Mouse (Mus musculus) forebrain, embryonic 16.5 days (tissue): ENCODE data around the gene Ilkap. TPM values are rescaled to one million over a fixed set of nuclear protein-coding genes. Genes with fewer than 3 reads are reported as not detected.

Experiments
- ATAC-seq: fragments of 200-750 bp; cut with Nextera tagmentation; 2 replicates; pipeline ENCODE4 v1.8.0; 2017; ENCODE audit warnings: mild to moderate bottlenecking, moderate library complexity
- H3K27ac ChIP-seq: fragments of 300-500 bp; sonication (generic); 2 replicates; pipeline ENCODE4 v1.5.1; 2014; ENCODE audit warnings: low read length, control low read depth
- H3K27me3 ChIP-seq: fragments of 300-500 bp; sonication (generic); replicated peaks from 2 replicates; pipeline ENCODE4 v1.6.1; 2014; ENCODE audit warnings: low read length; ENCODE audit not compliant: control insufficient read depth, insufficient read depth
- H3K36me3 ChIP-seq: fragments of 300-500 bp; sonication (generic); 2 replicates; pipeline ENCODE4 v1.6.1; 2014; ENCODE audit not compliant: control insufficient read depth, insufficient read depth
- H3K4me1 ChIP-seq: fragments of 300-500 bp; sonication (generic); replicated peaks from 2 replicates; pipeline ENCODE4 v1.6.1; 2014; ENCODE audit warnings: low read length; ENCODE audit not compliant: control insufficient read depth, insufficient read depth
- H3K4me2 ChIP-seq: fragments of 300-500 bp; sonication (generic); 2 replicates; pipeline ENCODE4 v1.6.1; 2014; ENCODE audit warnings: mild to moderate bottlenecking, low read length, control low read depth
- H3K4me3 ChIP-seq: fragments of 300-500 bp; sonication (generic); replicated peaks from 2 replicates; pipeline ENCODE4 v1.5.1; 2014; ENCODE audit warnings: mild to moderate bottlenecking, low read length, control low read depth
- H3K9ac ChIP-seq: fragments of 300-500 bp; sonication (generic); replicated peaks from 2 replicates; pipeline ENCODE4 v1.6.1; 2014; ENCODE audit warnings: low read depth, low read length, control low read depth
- H3K9me3 ChIP-seq: fragments of 300-500 bp; sonication (generic); 2 replicates; pipeline ENCODE4 v1.6.1; 2016; ENCODE audit warnings: low read length; ENCODE audit not compliant: control insufficient read depth
- WGBS: fragments of 180-500 bp; shearing (Covaris S2); extraction: QIAGEN DNeasy Blood & Tissue Kit; methylation state at CpG from one replicate; pipeline ENCODE4 v1.1.7; 2014; 5-methylcytosine and 5-hydroxymethylcytosine counted together
- polyA plus RNA-seq: library from polyadenylated mRNA; unstranded; fragments of >200 nt; fragmentation: Nextera tagmentation; extraction: Ambion mirVana; gene quantifications from 2 replicates; pipeline ENCODE4 v1.2.1, GENCODE M21; 2015

Gene Ilkap
- polyA plus RNA-seq, 1 experiment from 2014 or later: 163 TPM

DNA sequence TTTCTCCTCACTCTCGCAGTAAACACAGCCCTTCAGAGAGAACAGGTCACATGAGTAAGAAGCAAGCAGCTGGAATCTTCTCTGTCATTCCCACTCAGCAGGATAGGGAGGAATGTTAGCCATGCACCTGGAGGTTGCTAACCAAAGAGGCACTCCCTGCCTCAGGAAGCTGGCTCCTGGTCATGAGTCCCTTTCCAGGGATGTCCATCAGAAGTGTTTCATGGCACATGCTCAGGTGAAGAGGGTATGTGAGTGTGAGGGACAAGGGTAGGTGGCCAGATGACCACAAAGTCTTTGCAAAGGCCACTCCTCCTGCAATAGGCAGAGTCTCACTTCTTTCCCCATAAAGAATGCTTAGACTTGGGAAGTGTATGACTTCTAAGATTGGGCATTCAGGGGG is 19.4 kb upstream of the Ilkap start:
- H3K4me3 ChIP-seq: no peak overlapping the region
- H3K36me3 ChIP-seq: no peaks in the 10 kb centered on the region
- H3K9ac ChIP-seq: no peak overlapping the region
- no peak for ATAC-seq
- H3K27me3 ChIP-seq: no peaks in the 10 kb centered on the region
- H3K9me3 ChIP-seq: no peaks in the 10 kb centered on the region
- no peak overlapping the region for H3K4me2 ChIP-seq
- peaks cover 16% of the 10 kb centered on the region; the same call in 1 of the 2 replicates for H3K4me1 ChIP-seq
- 92% methylated on average over 1 of the region's 1 CpGs for WGBS
- H3K27ac ChIP-seq: no peak overlapping the region

DNA sequence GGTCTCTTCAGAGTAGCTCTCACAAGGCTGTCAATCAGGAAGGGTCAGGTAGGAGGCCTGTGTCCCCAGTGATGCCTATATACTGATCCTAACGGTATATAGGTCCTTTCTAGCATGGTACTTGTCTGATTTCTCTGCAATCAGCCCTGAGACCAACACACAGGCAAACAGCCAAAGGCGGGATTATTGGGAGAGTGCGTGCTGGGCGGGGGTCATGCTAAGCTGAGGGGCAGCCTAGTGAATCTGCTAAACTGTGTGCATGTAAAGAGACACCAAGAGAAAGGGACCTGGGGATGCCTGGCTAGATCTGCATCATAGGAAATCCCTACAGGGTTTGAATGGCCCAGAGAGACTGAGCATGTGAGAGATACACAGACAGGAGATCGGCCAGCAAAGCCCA is 16.7 kb upstream of the Ilkap start:
- H3K4me1 ChIP-seq: peaks cover 31% of the 10 kb centered on the region
- WGBS: 32% methylated on average over 5 of the region's 5 CpGs
- H3K27me3 ChIP-seq: no peaks in the 10 kb centered on the region
- no peaks in the 10 kb centered on the region for H3K36me3 ChIP-seq
- no peak overlapping the region for H3K4me3 ChIP-seq
- H3K27ac ChIP-seq: peak overlapping the region; percentile 96
- no peak overlapping the region for H3K4me2 ChIP-seq
- no peak for ATAC-seq
- H3K9me3 ChIP-seq: no peaks in the 10 kb centered on the region
- no peak overlapping the region for H3K9ac ChIP-seq

DNA sequence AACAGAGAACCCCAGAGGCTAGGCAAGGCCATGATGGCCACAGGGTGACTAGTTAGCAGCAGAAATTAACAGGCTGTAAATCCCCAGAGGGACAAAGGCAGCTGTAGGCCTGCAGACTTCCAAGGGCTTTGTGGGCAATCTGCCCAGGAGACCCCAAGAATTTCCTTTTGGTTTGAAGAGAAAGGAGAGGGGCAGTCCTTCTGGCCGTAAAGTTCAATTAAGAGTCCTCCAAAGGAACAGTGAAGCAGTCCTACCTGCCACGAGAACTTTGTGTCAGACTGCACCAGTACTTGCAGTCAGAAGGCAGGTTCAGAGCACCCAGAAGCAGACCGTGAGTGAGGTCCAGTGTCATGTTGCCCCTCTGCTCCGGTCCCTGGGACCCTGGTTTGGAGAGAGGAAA is 16.3 kb upstream of the Ilkap start:
- H3K4me1 ChIP-seq: peaks cover 31% of the 10 kb centered on the region

DNA sequence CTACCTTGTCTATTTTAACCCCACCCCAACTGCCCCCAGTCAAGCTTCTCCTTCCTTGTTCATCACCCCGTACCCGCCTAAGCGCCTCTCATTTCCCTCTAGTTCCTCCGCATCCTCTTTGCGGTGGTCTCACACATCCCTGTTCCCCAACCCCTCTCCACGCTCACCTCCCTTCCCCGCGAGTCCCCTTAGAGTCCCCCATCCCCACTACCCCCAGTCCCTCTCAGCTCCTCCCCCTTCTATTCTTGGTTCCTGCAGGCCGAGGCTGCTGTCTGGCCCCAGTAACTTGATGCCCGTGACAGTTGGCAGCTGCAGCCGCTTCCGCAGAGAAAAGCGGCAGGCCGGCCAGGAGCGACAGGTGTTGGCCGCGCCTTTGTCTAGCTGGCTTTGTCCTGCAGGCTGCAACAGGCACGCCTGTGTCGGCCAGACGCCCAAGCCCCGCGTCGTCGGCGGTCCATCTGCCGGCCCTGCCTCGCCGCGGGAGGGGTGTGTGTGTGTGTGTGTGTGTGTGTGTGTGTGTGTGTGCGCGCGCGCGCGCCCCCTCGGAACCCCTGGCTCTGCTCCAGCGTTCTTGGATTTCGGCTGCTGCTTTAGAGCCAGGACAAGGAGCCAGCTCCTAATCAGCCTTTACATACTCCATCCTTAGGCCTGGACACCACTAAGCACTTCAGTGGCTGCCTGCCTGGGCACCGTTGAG is 15.4 kb upstream of the Ilkap start, which contains the start of gene Hes6:
Hes6 (minus strand) TSS at position 141 of the 697 bp plus-strand sequence.
- Histone ChIP-seq H3K4me2 (peak within 1 kb of the TSS; percentile 98), H3K27me3 (no peaks in the 10 kb centered on the region), H3K36me3 (no peaks in the 10 kb centered on the region), H3K27ac (peak within 1 kb of the TSS; percentile 96), H3K4me1 (peaks cover 31% of the 10 kb centered on the region), H3K9me3 (no peaks in the 10 kb centered on the region), H3K9ac (peak within 1 kb of the TSS; percentile 92), H3K4me3 (peak within 1 kb of the TSS; percentile 80)
- under 1% methylated on average over 33 of the region's 39 CpGs for WGBS
- peak; percentile 69 for ATAC-seq

More for the DNA sequence above, 16.3 kb upstream of the Ilkap start:
- Histone ChIP-seq H3K4me3 (no peak overlapping the region), H3K27ac (peak overlapping the region; percentile 96), H3K27me3 (no peaks in the 10 kb centered on the region), H3K9ac (0 out of 2 replicates have a peak overlapping the region, but pooled peaks have one; percentile 12), H3K4me2 (no peak overlapping the region), H3K36me3 (no peaks in the 10 kb centered on the region), H3K9me3 (no peaks in the 10 kb centered on the region)
- 18% methylated on average over 4 of the region's 4 CpGs for WGBS
- ATAC-seq: no peak

DNA sequence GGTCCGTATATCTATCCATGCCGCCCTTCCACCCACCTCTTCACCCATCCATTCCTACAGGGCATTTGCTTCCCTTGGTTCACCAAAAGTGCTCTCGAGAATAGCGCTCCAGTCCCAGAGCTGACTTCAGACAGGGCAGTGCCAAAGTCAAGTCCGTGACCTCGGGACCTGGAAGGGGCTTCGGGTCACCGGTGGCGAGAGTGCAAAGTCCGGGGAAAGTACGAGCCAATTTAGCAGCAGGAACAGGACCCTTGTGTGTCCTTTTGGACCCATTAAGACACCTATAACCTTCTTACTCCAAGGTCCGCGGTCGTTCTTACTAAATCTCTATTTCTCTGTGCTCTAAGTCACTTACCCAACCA is 14.9 kb upstream of the Ilkap start:
- H3K36me3 ChIP-seq: no peaks in the 10 kb centered on the region
- 1% methylated on average over 14 of the region's 14 CpGs for WGBS
- no peaks in the 10 kb centered on the region for H3K9me3 ChIP-seq
- peak overlapping the region; percentile 98 for H3K4me2 ChIP-seq
- peaks cover 31% of the 10 kb centered on the region for H3K4me1 ChIP-seq
- H3K27ac ChIP-seq: peak overlapping the region; percentile 96
- H3K9ac ChIP-seq: peak overlapping the region; percentile 92
- H3K27me3 ChIP-seq: no peaks in the 10 kb centered on the region
- ATAC-seq: no peak
- H3K4me3 ChIP-seq: peak overlapping the region; percentile 80

DNA sequence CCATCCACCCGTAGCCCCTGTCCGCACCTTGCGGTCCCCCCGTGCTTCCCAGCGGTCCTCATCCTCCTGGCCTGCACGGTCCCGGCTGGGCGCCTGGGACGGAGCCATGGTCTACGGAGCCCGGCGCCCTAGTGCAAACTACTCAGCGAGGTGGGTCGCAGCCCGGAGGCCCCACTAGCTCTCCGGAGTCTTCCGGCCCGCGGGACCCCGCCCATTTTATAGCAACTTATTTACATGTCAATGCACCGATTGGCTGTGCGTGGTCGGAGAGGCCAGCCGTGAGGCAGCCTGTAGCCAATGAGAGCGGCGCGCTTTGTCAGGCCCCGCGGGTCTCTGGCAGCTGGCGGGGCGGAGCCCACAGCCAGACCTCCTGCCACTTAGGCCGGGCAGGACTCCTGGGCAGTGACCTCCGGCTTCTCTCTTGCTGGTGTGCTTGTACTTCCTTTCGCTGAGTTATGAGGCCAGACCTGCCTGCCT is 14.5 kb upstream of the Ilkap start:
- Histone ChIP-seq H3K27me3 (no peaks in the 10 kb centered on the region), H3K4me3 (peak overlapping the region; percentile 80), H3K4me2 (peak overlapping the region; percentile 98), H3K36me3 (no peaks in the 10 kb centered on the region), H3K9me3 (no peaks in the 10 kb centered on the region), H3K27ac (peak overlapping the region; percentile 96), H3K9ac (peak overlapping the region; percentile 92), H3K4me1 (peaks cover 31% of the 10 kb centered on the region)
- peak; percentile 91 for ATAC-seq
- WGBS: under 1% methylated on average over 34 of the region's 34 CpGs

DNA sequence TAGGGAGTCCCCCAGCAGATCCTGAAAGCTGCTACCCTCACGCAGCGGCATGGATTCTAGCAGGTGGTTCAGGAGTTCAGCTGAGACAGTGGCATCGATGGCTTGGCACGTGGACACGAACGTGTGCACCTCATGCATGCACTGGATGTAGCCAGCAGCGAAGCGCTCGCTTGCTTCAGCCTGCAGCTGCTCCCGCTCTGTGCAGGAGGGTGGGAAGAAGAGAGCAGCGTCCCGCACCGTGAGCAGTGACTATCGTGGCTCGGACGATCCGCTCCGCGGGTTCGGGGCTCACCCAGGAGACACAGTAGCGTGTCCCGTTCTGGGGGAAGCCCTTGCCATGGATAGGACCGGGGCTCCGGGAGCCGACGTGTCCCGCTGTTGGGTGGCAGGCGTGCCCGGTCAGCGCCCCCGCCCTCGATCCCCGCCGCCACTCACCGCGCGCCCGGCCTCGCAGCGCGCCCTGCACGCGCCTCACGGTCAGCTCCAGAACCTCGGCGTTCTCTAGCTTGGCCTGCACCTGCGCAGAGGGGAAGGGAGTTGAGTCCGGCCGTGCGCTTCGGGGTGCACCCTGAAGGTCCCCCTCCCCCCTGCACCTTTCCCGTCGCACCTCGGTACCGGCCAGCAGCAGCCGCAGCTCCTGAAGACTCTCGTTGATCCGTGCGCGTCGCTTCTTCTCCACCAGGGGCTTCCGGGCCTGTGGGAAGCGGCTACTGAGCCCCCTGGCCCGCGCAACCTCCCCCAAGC is 13.8 kb upstream of the Ilkap start:
- WGBS: 2% methylated on average over 64 of the region's 65 CpGs
- H3K4me2 ChIP-seq: peak overlapping the region; percentile 98
- peak; percentile 10; the same call in 1 of the 2 replicates for ATAC-seq
- no peaks in the 10 kb centered on the region for H3K9me3 ChIP-seq
- peak overlapping the region; percentile 96 for H3K27ac ChIP-seq
- H3K9ac ChIP-seq: peak overlapping the region; percentile 92
- peaks cover 31% of the 10 kb centered on the region for H3K4me1 ChIP-seq
- H3K27me3 ChIP-seq: no peaks in the 10 kb centered on the region
- peak overlapping the region; percentile 80 for H3K4me3 ChIP-seq
- H3K36me3 ChIP-seq: no peaks in the 10 kb centered on the region

DNA sequence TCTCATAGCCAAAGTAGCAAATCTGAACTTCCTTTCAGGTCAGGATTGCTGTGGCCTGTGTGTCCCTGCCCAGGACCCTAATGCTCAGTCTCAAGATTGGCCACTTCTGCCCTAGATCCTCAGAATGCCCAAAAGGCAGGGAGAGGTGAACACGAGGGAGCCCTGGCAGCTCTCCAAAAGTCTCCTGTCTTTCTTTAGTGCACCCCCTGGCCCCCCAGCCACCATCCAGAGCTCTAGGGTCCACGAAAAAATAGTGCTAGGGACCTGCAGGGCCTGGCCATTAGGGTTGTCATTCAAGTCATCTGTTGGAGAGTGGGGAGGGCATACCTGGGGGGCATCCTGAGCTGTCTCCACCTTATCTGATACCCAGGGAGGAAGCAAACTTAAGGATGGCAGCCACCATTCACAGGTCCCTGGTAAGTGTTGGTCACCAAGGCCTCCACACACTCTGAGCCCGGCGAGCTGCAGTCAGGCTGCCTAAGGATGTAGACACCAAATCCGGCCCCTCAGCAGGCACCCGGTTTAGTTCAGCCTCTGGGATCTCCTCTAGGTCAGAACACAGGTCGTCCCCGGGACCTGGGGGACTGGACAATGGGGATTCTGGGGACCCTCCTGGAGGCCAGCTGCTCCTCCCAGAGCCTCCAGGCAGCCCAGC is 13.1 kb upstream of the Ilkap start:
- Histone ChIP-seq H3K4me1 (peaks cover 31% of the 10 kb centered on the region), H3K4me2 (peak overlapping the region; percentile 98), H3K27ac (no peak overlapping the region), H3K9ac (peak overlapping the region; percentile 92), H3K4me3 (peak overlapping the region; percentile 80), H3K9me3 (no peaks in the 10 kb centered on the region), H3K27me3 (no peaks in the 10 kb centered on the region), H3K36me3 (no peaks in the 10 kb centered on the region)
- WGBS: 39% methylated on average over 8 of the region's 8 CpGs
- ATAC-seq: no peak

DNA sequence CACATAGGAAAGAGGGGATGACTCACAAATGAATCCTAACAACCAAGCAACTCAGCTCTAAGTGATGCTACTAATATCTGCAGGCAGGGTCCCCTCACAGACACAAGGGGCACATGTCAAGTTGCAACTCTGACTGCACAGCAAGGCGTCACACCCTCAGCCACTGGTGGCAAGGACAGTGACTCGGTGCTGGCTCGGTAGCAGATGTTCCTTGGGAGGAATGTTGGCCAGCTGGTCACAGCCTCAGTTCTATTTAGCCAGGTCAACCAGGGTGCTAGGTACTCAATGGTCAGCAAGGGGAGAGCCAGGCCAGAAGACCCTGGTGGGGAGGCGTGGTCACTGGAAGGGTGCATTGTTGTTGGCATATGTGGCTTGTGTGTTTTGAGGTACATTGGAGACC is 9.2 kb upstream of the Ilkap start:
- peaks cover 15% of the 10 kb centered on the region for H3K4me1 ChIP-seq
- H3K9ac ChIP-seq: no peak overlapping the region
- H3K9me3 ChIP-seq: no peaks in the 10 kb centered on the region
- no peak for ATAC-seq
- no peak overlapping the region for H3K27ac ChIP-seq
- 95% methylated on average over 4 of the region's 4 CpGs for WGBS
- no peaks in the 10 kb centered on the region for H3K27me3 ChIP-seq
- H3K4me2 ChIP-seq: no peak overlapping the region
- no peak overlapping the region for H3K4me3 ChIP-seq
- no peaks in the 10 kb centered on the region for H3K36me3 ChIP-seq
